Mouse (Mus musculus): ENCODE results near the gene Pax1. TPM values are rescaled to one million over a fixed set of nuclear protein-coding genes. Genes with fewer than 3 reads are reported as not detected.

Pax1 gene
- total and polyA plus RNA-seq, 2 experiments, result not detected

DNA sequence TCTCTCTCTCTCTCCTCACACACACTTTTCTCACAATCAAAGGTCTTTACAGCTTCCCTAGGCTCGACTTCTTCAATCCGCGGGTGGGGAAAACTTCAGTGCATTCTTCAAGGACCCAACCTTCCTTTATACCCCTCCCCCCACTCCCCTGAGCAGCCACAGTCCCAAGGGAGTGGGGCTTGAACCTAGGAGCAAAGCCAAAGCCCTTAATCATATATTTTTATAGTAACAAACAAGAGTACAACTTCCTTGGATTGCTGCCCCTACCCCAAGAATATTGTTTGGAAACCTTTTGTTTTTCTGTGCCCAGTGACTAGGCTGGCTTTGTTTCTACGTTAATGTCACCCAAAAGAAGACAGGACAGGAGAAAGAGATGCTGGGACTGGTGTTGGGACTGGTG is 12.5 kb downstream of the Pax1 start:
- Histone ChIP-seq H3K79me2 (ENCODE audit: control insufficient read depth, insufficient read depth, low read length) (no peaks in the 10 kb centered on the region), H3K9ac (ENCODE audit: low read depth, low read length) (no peak overlapping the region), H3K4me1 (ENCODE audit: control insufficient read depth, insufficient read depth, low read length) (no peaks in the 10 kb centered on the region), H3K4me3 (ENCODE audit: insufficient read depth, low read depth, low read length) (no peak overlapping the region), H3K27ac (replicated peaks; ENCODE audit: insufficient read depth, low read depth, low read length) (no peak overlapping the region), H3K36me3 (ENCODE audit: control insufficient read depth, insufficient read depth, low read length) (no peaks in the 10 kb centered on the region), H3K27me3 (ENCODE audit: control insufficient read depth, insufficient read depth, low read length) (peaks cover 19% of the 10 kb centered on the region)
- DNase-seq (ENCODE audit: extremely low read depth, low read depth, low spot score), result no peak
- 5% methylated on average over 4 of the region's 4 CpGs for WGBS
- TF ChIP-seq CTCF (IDR thresholded peaks at IDR 0.05; ENCODE audit: low read depth, low read length) (no peak), POLR2A (IDR thresholded peaks at IDR 0.05; ENCODE audit: extremely low read depth, insufficient read depth, low read length) (no peak)

DNA sequence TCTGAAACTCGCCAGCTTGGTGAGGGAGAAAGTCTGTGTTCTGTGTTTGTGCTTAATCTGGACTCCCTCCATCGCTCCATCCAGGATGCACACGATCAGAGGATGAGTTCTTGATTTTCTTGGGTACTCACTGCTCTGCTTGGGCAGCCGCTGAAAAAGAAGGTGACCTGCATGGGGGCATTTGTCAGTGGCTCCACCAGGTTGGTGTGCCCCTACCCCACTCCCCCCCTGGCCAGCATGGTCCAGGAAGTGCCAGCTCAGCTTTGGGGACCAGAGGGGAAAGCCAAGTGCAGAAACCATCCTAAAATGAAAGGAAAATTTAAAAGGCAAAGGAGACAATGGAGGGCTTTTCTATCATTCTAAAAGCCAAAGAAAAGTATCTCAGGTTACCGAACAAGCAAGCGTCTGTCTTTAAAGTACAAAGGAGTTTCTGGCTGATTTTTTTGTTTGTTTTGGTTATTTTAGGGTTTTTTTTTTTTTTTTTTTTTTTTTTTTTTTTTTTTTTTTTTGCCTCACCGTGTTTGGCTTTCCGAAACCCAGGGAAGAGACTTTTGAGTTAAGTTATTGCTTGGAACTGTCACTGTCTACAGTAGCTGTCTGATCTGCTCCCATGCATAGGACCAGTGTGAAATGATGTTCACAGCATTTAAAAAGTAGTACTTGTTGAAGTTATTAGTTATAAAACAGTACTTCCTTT is 13.4 kb downstream of the Pax1 start:
- Histone ChIP-seq H3K27ac (replicated peaks; ENCODE audit: insufficient read depth, low read depth, low read length) (no peak overlapping the region), H3K9ac (ENCODE audit: low read depth, low read length) (no peak overlapping the region), H3K79me2 (ENCODE audit: control insufficient read depth, insufficient read depth, low read length) (no peaks in the 10 kb centered on the region), H3K4me3 (ENCODE audit: insufficient read depth, low read depth, low read length) (no peak overlapping the region), H3K27me3 (ENCODE audit: control insufficient read depth, insufficient read depth, low read length) (peaks cover 16% of the 10 kb centered on the region), H3K4me1 (ENCODE audit: control insufficient read depth, insufficient read depth, low read length) (no peaks in the 10 kb centered on the region), H3K36me3 (ENCODE audit: control insufficient read depth, insufficient read depth, low read length) (no peaks in the 10 kb centered on the region)
- WGBS, result 12% methylated on average over 8 of the region's 8 CpGs
- no peak for DNase-seq (ENCODE audit: extremely low read depth, low read depth, low spot score)
- no peak for TF ChIP-seq POLR2A (IDR thresholded peaks at IDR 0.05; ENCODE audit: extremely low read depth, insufficient read depth, low read length)
- no peak for TF ChIP-seq CTCF (IDR thresholded peaks at IDR 0.05; ENCODE audit: low read depth, low read length)

DNA sequence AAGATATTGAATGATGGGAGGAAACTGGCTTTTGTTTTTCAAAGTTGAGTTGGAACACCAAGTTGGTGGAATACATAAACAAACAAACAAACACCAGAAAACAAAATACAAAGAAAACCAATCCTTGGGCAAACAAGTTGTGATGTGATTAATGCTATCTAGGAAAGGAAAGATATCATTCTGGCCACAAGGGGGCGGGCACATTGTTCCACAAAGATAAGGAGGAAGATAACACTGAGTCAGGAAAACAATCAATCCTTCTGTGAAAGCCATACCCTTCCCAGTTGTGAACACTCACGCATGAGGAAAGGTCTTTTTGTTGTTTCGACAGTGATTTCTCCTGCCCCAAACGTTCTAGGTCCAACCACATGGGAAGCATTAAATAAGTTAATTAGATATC is 17.2 kb downstream of the Pax1 start:
- Histone ChIP-seq H3K4me1 (ENCODE audit: control insufficient read depth, insufficient read depth, low read length) (no peaks in the 10 kb centered on the region), H3K27me3 (ENCODE audit: control insufficient read depth, insufficient read depth, low read length) (peaks cover 6% of the 10 kb centered on the region; the same call in 1 of the 2 replicates), H3K27ac (replicated peaks; ENCODE audit: insufficient read depth, low read depth, low read length) (no peak overlapping the region), H3K9ac (ENCODE audit: low read depth, low read length) (no peak overlapping the region), H3K36me3 (ENCODE audit: control insufficient read depth, insufficient read depth, low read length) (no peaks in the 10 kb centered on the region), H3K4me3 (ENCODE audit: insufficient read depth, low read depth, low read length) (no peak overlapping the region), H3K79me2 (ENCODE audit: control insufficient read depth, insufficient read depth, low read length) (no peaks in the 10 kb centered on the region)
- TF ChIP-seq POLR2A (IDR thresholded peaks at IDR 0.05; ENCODE audit: extremely low read depth, insufficient read depth, low read length), result no peak
- peak; percentile 42; the same call in 1 of the 2 replicates for TF ChIP-seq CTCF (IDR thresholded peaks at IDR 0.05; ENCODE audit: low read depth, low read length)
- 10% methylated on average over 4 of the region's 4 CpGs for WGBS
- DNase-seq (ENCODE audit: extremely low read depth, low read depth, low spot score), result peak; percentile 32

DNA sequence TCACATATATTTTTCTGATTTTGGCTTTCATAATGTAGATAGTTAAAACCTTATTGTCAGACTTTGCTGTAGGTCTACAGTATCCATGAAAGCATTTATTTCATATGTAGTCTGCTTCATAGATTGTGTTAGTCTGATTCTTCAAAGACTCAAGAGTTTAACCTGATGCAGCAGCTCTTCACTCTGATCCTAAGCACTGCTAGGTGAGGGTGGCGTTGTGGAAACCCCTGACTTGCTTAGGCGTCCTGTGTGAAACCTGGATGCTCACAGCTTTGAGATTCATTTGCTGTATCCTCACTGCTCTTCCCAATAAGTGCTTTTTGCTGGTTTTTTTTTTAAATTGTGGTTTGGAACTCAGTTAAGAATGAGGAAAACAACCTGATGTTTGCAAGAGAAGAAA is 21.6 kb downstream of the Pax1 start:
- H3K9ac ChIP-seq (ENCODE audit: low read depth, low read length), result no peak overlapping the region
- no peaks in the 10 kb centered on the region for H3K79me2 ChIP-seq (ENCODE audit: control insufficient read depth, insufficient read depth, low read length)
- H3K27me3 ChIP-seq (ENCODE audit: control insufficient read depth, insufficient read depth, low read length), result no peaks in the 10 kb centered on the region
- H3K4me3 ChIP-seq (ENCODE audit: insufficient read depth, low read depth, low read length), result no peak overlapping the region
- TF ChIP-seq POLR2A (IDR thresholded peaks at IDR 0.05; ENCODE audit: extremely low read depth, insufficient read depth, low read length) (no peak), CTCF (IDR thresholded peaks at IDR 0.05; ENCODE audit: low read depth, low read length) (no peak)
- no peaks in the 10 kb centered on the region for H3K4me1 ChIP-seq (ENCODE audit: control insufficient read depth, insufficient read depth, low read length)
- no peak overlapping the region for H3K27ac ChIP-seq (replicated peaks; ENCODE audit: insufficient read depth, low read depth, low read length)
- 78% methylated on average over 2 of the region's 2 CpGs for WGBS
- no peaks in the 10 kb centered on the region for H3K36me3 ChIP-seq (ENCODE audit: control insufficient read depth, insufficient read depth, low read length)
- no peak for DNase-seq (ENCODE audit: extremely low read depth, low read depth, low spot score)

DNA sequence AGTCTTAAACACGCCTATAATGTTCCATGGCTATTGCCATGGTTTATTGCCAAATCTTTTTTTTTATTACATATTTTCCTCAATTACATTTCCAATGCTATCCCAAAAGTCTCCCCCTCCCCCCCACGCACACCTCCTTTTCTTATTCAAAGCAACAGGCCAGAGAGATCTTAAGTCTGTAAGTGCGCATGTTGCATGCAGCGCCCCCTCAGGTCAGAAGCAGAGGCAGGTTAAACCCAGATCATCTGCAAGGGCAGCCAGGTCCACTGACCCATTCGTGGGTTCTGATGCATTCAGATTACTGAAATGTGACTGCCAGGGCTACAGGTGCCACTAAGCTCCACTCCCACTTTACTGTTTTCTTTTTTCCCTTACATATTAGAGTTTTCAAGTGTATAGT is 25.2 kb downstream of the Pax1 start:
- WGBS, result 50% methylated on average over 5 of the region's 5 CpGs
- DNase-seq (ENCODE audit: extremely low read depth, low read depth, low spot score), result no peak
- Histone ChIP-seq H3K27me3 (ENCODE audit: control insufficient read depth, insufficient read depth, low read length) (no peaks in the 10 kb centered on the region), H3K9ac (ENCODE audit: low read depth, low read length) (no peak overlapping the region), H3K27ac (replicated peaks; ENCODE audit: insufficient read depth, low read depth, low read length) (no peak overlapping the region), H3K4me1 (ENCODE audit: control insufficient read depth, insufficient read depth, low read length) (no peaks in the 10 kb centered on the region), H3K79me2 (ENCODE audit: control insufficient read depth, insufficient read depth, low read length) (no peaks in the 10 kb centered on the region), H3K36me3 (ENCODE audit: control insufficient read depth, insufficient read depth, low read length) (no peaks in the 10 kb centered on the region), H3K4me3 (ENCODE audit: insufficient read depth, low read depth, low read length) (no peak overlapping the region)
- TF ChIP-seq POLR2A (IDR thresholded peaks at IDR 0.05; ENCODE audit: extremely low read depth, insufficient read depth, low read length), result no peak
- peak; percentile 13; the same call in 1 of the 2 replicates for TF ChIP-seq CTCF (IDR thresholded peaks at IDR 0.05; ENCODE audit: low read depth, low read length)

DNA sequence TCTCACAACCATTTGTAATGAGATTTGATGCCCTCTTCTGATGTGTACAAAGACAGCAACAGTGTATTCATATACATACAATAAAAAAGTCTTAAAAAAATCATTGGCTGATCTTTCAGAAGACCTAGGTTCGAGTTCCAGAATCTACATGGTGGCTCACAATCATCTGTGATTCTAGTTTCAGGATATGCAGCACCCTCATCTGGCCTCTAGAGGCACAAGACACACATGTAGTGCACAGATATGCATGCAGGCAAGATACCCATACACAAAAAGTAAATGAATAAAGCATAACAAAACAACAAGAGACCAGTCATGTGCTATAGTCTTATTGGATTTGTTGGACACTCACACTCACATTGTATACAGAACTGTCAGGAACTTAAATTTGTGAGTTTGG is 47.6 kb downstream of the Pax1 start:
- no peaks in the 10 kb centered on the region for H3K36me3 ChIP-seq (ENCODE audit: control insufficient read depth, insufficient read depth, low read length)
- no peak overlapping the region for H3K4me3 ChIP-seq (ENCODE audit: insufficient read depth, low read depth, low read length)
- H3K4me1 ChIP-seq (ENCODE audit: control insufficient read depth, insufficient read depth, low read length), result no peaks in the 10 kb centered on the region
- 57% methylated on average over 1 of the region's 1 CpGs for WGBS
- no peaks in the 10 kb centered on the region for H3K27me3 ChIP-seq (ENCODE audit: control insufficient read depth, insufficient read depth, low read length)
- no peak for TF ChIP-seq CTCF (IDR thresholded peaks at IDR 0.05; ENCODE audit: low read depth, low read length)
- no peak for TF ChIP-seq POLR2A (IDR thresholded peaks at IDR 0.05; ENCODE audit: extremely low read depth, insufficient read depth, low read length)
- H3K79me2 ChIP-seq (ENCODE audit: control insufficient read depth, insufficient read depth, low read length), result no peaks in the 10 kb centered on the region
- H3K27ac ChIP-seq (replicated peaks; ENCODE audit: insufficient read depth, low read depth, low read length), result no peak overlapping the region
- no peak overlapping the region for H3K9ac ChIP-seq (ENCODE audit: low read depth, low read length)
- DNase-seq (ENCODE audit: extremely low read depth, low read depth, low spot score), result no peak

Measured in liver, adult 2 months (tissue).